Mouse (Mus musculus): ENCODE results near the gene 2010111I01Rik.

2010111I01Rik gene

DNA sequence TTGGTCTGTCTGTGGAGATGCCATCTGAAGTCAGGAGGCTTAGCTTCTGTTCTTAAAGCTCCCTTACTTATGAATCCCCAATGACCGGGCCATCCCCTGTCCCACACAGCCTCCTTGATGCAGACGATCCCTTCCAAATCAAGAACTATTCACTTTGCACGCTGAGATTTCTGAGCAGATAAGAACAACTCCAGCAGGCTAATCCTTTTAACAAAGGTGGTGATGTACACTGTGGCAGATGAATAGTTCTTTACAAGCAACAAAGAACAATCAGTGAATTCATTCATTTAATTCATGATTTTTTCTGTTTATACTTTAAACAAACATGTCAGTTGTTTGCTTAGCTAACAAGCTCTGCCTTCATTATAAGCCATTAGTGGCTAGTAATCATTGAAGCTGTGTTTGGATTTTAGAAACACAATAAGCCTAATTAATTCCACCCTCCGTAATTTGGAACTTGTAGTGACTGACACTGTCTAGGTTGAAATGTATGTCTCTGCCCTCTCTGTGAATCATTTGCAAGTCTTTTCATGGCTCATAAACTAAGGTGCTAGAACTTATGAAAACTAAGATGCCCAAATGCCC is 182.0 kb downstream of the 2010111I01Rik start:
- no peak for DNase-seq (ENCODE audit: low read depth, low spot score)
- Histone ChIP-seq H3K27me3 (ENCODE audit: control insufficient read depth, insufficient read depth, low read length, poor library complexity, severe bottlenecking) (no peaks in the 10 kb centered on the region), H3K36me3 (ENCODE audit: control insufficient read depth, insufficient read depth, low read length, poor library complexity, severe bottlenecking) (no peaks in the 10 kb centered on the region)

GRCm38 (mm10) chr13:63148157-63148556 is 183.5 kb downstream of the 2010111I01Rik start:
- H3K36me3 ChIP-seq (ENCODE audit: control insufficient read depth, insufficient read depth, low read length, poor library complexity, severe bottlenecking), result no peaks in the 10 kb centered on the region
- no peaks in the 10 kb centered on the region for H3K27me3 ChIP-seq (ENCODE audit: control insufficient read depth, insufficient read depth, low read length, poor library complexity, severe bottlenecking)

DNA sequence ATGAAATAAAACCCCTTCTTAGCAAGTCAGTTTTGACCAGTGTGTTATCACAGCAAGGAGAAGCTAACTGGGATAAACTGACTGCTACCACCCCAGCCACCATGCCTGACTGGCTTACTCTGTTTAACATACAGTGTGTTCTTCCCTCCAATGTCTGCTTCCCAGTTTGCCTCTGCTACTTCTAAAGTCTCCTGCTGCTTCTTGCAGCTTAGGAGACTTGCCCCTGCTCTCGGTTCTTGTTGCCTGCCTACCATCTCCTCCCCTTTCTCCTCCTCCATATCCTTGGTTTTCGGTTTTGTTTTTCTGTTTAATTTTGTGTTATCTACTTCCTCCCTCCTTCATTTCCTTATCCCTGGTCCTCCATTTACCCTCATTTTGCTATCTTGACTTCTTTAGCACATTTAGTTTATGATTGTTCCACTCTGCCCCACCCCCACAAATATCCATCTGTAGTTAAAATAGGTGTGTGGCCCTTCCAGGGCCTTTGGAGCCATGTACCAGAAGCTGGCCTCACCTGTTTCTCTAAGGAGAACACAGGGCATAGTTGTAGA is 185.9 kb downstream of the 2010111I01Rik start:
- H3K27me3 ChIP-seq (ENCODE audit: control insufficient read depth, insufficient read depth, low read length, poor library complexity, severe bottlenecking), result no peaks in the 10 kb centered on the region
- DNase-seq (ENCODE audit: low read depth, low spot score), result no peak
- no peaks in the 10 kb centered on the region for H3K36me3 ChIP-seq (ENCODE audit: control insufficient read depth, insufficient read depth, low read length, poor library complexity, severe bottlenecking)

More at GRCm38 (mm10) chr13:63148157-63148556, 183.5 kb downstream of the 2010111I01Rik start:
- DNase-seq (ENCODE audit: low read depth, low spot score), result no peak

GRCm38 (mm10) chr13:63151028-63151738 is 186.5 kb downstream of the 2010111I01Rik start:
- no peaks in the 10 kb centered on the region for H3K27me3 ChIP-seq (ENCODE audit: control insufficient read depth, insufficient read depth, low read length, poor library complexity, severe bottlenecking)
- no peaks in the 10 kb centered on the region for H3K36me3 ChIP-seq (ENCODE audit: control insufficient read depth, insufficient read depth, low read length, poor library complexity, severe bottlenecking)
- no peak for DNase-seq (ENCODE audit: low read depth, low spot score)

- Histone ChIP-seq H3K27me3 (ENCODE audit: control insufficient read depth, insufficient read depth, low read length, poor library complexity, severe bottlenecking) (no peaks in the 10 kb centered on the region), H3K36me3 (ENCODE audit: control insufficient read depth, insufficient read depth, low read length, poor library complexity, severe bottlenecking) (no peaks in the 10 kb centered on the region)
- no peak for DNase-seq (ENCODE audit: low read depth, low spot score)
Measured at GRCm38 (mm10) chr13:63152498-63152897, 187.8 kb downstream of the 2010111I01Rik start.

GRCm38 (mm10) chr13:63153397-63153796 is 188.7 kb downstream of the 2010111I01Rik start:
- no peak for DNase-seq (ENCODE audit: low read depth, low spot score)
- Histone ChIP-seq H3K36me3 (ENCODE audit: control insufficient read depth, insufficient read depth, low read length, poor library complexity, severe bottlenecking) (no peaks in the 10 kb centered on the region), H3K27me3 (ENCODE audit: control insufficient read depth, insufficient read depth, low read length, poor library complexity, severe bottlenecking) (no peaks in the 10 kb centered on the region)

GRCm38 (mm10) chr13:63154851-63155571 is 190.3 kb downstream of the 2010111I01Rik start:
- Histone ChIP-seq H3K27me3 (ENCODE audit: control insufficient read depth, insufficient read depth, low read length, poor library complexity, severe bottlenecking) (no peaks in the 10 kb centered on the region), H3K36me3 (ENCODE audit: control insufficient read depth, insufficient read depth, low read length, poor library complexity, severe bottlenecking) (no peaks in the 10 kb centered on the region)
- DNase-seq (ENCODE audit: low read depth, low spot score), result no peak

- no peaks in the 10 kb centered on the region for H3K36me3 ChIP-seq (ENCODE audit: control insufficient read depth, insufficient read depth, low read length, poor library complexity, severe bottlenecking)
- DNase-seq (ENCODE audit: low read depth, low spot score), result no peak
- no peaks in the 10 kb centered on the region for H3K27me3 ChIP-seq (ENCODE audit: control insufficient read depth, insufficient read depth, low read length, poor library complexity, severe bottlenecking)
Measured at GRCm38 (mm10) chr13:63156264-63156663, 191.6 kb downstream of the 2010111I01Rik start.

DNA sequence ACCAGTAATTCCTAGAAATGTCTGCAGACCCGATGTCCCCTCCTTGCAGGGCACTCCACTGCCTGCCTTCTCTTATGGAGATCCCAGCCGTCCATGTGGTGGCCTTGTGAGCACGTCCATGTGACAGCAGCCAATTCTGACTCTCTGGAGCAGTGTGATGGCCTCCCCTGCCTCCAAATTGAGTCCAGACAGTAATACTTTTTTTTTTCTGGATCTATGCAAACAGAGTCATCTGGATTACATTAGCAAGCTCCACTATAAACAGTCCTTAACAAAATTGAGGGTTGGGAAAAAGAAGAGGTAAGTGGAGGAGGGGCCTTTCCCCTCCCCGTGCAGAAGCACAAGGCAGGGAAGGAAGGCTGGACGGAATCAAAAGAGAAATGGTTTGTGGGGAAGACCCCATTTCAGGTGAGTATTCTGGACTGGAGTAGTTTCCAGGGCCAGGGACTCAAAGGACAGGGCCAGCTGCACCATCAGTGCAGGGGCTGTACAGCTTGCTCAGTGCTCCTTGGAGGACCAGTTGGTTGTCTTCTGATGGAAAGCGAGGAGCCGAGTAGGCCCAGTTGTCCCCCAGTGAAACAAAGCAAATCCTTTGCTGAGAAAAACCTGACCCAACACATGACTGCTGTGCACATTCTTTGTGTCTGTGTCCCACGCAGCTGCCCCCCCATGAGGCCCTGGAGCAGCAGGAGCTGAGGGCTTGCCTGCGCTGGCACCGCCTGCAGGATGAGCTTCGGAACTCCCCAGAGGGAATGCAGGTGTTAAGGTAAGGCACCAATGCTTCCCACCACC is 205.8 kb downstream of the 2010111I01Rik start:
- no peak for DNase-seq (ENCODE audit: low read depth, low spot score)
- Histone ChIP-seq H3K27me3 (ENCODE audit: control insufficient read depth, insufficient read depth, low read length, poor library complexity, severe bottlenecking) (no peaks in the 10 kb centered on the region; the same call in 1 of the 2 replicates), H3K36me3 (ENCODE audit: control insufficient read depth, insufficient read depth, low read length, poor library complexity, severe bottlenecking) (no peaks in the 10 kb centered on the region)

DNA sequence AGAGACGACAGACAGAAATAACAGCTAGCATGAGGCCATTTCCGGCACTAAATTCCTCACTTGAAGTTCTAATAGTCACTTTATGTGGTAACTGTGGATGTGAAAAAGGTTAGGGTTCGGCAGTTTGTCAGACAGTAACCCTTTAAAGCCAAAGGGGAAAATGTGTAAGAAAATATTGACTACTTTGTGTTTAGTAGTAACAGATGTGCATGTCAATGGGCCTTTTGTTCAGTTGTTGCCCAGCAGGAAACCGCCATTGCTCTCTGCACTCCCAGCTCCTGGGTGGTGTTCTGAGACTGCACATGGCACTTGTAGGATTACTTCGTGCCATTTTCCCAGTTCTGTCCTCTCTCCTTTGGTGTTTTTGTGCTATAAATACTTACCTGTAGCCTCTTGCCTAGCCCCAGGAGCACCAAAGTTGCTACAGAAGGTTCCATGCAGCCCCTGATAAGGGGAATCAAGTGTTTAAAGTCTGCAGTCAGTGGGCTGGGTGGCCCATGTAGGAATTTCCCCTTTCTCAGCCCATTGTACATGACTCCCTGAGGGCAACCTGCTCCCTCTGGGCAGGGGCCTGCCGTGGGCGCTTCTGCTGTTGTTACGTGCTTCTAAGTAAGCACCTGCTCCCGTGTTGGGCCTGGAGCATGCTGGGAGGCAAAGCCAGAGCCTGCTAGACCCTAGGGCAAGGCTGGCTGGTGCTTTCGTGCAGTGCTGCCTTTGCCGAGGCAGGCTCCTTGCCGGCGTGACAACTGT is 206.8 kb downstream of the 2010111I01Rik start:
- Histone ChIP-seq H3K27me3 (ENCODE audit: control insufficient read depth, insufficient read depth, low read length, poor library complexity, severe bottlenecking) (no peaks in the 10 kb centered on the region; the same call in 1 of the 2 replicates), H3K36me3 (ENCODE audit: control insufficient read depth, insufficient read depth, low read length, poor library complexity, severe bottlenecking) (no peaks in the 10 kb centered on the region)
- no peak for DNase-seq (ENCODE audit: low read depth, low spot score)

DNA sequence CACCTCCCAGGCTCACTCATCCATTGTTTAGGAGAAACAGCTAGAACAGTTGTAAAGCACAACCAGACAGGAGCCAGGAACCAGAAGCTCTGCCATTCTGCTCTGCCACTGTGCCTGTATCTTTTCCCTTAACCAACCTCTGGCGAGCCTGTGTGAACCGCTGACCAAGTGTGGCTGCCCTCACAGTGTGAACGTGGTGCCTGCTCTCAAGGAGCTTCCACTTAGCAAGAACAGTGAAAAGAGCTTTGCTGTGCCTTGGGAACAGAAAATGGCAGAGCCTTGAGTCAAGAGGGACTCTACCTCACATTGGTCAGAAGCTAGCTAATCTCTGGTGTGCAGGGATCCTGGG is 207.4 kb downstream of the 2010111I01Rik start:
- Histone ChIP-seq H3K27me3 (ENCODE audit: control insufficient read depth, insufficient read depth, low read length, poor library complexity, severe bottlenecking) (no peaks in the 10 kb centered on the region; the same call in 1 of the 2 replicates), H3K36me3 (ENCODE audit: control insufficient read depth, insufficient read depth, low read length, poor library complexity, severe bottlenecking) (no peaks in the 10 kb centered on the region)
- no peak for DNase-seq (ENCODE audit: low read depth, low spot score)

DNA sequence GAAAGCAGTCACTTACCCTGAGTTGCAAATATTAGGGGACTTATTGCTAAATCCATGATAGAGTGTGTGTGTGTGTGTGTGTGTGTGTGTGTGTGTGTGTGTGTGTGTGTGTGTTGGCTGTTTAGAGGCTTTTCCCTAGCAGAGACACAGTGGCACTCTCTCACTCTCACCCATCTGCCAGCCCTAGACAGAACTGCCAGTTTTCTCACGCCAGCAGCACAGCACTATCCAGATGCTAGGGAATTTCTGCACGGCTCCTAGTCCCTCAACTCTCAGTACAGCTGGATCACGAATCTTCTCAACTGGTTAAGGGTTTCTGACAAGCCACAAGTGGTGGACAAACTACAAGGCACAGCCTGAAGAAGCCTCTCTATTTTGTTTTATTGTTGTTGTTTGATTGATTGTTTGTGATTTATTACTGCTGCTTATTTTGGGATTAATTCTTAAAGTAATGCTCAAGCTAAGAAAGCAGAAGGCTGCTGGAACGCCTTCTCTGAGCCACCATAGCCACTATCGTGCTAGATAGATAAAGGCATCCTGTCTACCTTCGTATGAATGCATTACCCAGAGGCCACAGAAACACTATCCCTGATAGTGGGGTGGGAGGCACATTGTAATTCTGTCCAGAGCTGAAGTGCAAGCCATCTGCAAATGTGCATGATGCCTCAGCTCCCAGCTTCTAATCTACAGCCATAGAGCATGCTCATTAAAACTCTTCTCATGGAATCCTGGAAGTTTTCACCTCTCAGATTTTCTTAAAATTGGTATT is 209.7 kb downstream of the 2010111I01Rik start:
- Histone ChIP-seq H3K27me3 (ENCODE audit: control insufficient read depth, insufficient read depth, low read length, poor library complexity, severe bottlenecking) (no peaks in the 10 kb centered on the region; the same call in 1 of the 2 replicates), H3K36me3 (ENCODE audit: control insufficient read depth, insufficient read depth, low read length, poor library complexity, severe bottlenecking) (no peaks in the 10 kb centered on the region)
- DNase-seq (ENCODE audit: low read depth, low spot score), result no peak

DNA sequence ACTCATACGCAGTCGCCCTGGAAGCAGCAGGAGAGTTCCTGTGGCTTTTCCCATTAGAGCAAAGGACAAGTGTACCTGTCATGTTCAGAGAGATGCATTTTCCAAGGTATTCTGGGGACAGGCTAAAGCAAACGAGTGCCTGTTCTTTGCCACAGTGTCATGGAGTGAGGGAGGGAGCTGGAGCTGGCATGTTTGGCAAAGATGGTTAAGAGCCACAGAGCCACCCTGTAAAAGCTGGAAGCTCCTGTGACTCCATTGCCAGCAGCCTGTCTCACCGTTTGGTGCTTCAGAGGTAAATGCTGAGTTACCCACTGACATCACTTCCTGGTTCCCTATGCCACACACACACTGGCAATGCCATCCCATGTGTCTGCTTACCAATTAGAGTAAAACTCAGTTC is 211.4 kb downstream of the 2010111I01Rik start:
- Histone ChIP-seq H3K36me3 (ENCODE audit: control insufficient read depth, insufficient read depth, low read length, poor library complexity, severe bottlenecking) (no peaks in the 10 kb centered on the region), H3K27me3 (ENCODE audit: control insufficient read depth, insufficient read depth, low read length, poor library complexity, severe bottlenecking) (no peaks in the 10 kb centered on the region; the same call in 1 of the 2 replicates)
- no peak for DNase-seq (ENCODE audit: low read depth, low spot score)

Data from splenic B cell, adult 2 months (primary cell).